Mouse (Mus musculus): Measurements from ENCODE around the gene Myh7b. TPM values are rescaled to one million over a fixed set of nuclear protein-coding genes. Genes with fewer than 3 reads are reported as not detected.
"Not testable (repeated sequence)": the region's sequence is repeated elsewhere in the genome, so short reads cannot be mapped to it uniquely, and the experiment has no call there.

The Myh7b gene
- total RNA-seq, 2 experiments from 2014 or later = 0.88 to 5.0 TPM

DNA sequence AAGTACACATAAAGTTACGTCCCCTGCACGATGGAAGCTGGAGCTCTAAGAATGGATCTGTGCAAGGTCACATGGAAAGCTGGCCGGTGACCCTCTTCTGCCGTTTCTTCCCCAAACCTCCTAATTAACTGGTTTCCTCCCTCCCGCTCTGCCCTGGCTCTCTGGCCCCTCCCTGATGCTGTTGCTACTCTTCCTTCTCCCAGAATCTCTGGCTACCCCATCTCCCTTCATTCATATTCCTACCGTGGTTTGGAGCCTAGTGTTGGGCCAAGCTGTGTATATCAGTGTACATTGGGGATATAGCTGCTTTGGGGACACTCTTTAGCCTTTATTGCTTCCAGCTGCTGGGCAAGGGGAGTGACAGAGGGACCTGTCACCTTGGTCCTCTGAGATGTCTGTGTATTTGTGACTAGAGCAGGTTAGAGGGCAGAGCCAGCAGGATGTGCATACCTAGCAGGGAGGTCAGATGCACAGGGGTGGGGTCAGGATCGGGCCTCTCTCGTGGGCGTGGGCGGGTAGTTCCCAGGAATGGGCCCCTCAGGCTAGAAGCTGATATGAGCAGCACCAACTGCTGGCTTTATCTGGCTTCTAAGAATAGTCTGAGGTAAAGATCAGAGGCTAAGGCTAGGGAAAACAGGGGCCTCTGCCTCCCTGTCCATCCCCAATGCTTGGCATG, 6.3 kb upstream of the Myh7b start:
- DNase-seq = no peak

- DNase-seq = not testable (repeated sequence)
These were observed 5.8 kb upstream of the Myh7b start for GRCm38 (mm10) chr2:155605236-155605589.

- no peak for DNase-seq
These were observed 4.7 kb upstream of the Myh7b start for GRCm38 (mm10) chr2:155606360-155606759.

- DNase-seq = no peak
These were observed 980 bp downstream of the Myh7b start for GRCm38 (mm10) chr2:155611834-155612550.

DNA sequence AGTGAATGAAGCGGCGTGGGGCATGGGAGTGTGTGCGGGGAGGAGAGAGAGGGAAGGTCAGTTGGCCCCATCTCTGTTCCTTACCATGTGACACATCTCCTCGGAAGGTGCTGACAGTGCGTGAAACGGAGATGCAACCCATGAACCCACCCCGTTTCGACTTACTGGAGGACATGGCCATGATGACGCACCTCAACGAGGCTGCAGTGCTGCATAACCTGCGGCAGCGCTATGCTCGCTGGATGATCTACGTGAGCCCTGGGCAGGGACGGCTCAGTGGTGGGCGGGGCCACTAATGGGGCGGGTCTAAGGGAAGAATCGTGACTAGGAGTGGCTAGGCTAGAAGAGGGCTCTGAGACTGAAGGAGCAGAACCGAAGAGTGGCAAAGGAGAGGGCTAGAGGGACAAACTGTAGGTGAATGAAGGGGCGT, 2.3 kb downstream of the Myh7b start:
- DNase-seq = peak; percentile 40

DNA sequence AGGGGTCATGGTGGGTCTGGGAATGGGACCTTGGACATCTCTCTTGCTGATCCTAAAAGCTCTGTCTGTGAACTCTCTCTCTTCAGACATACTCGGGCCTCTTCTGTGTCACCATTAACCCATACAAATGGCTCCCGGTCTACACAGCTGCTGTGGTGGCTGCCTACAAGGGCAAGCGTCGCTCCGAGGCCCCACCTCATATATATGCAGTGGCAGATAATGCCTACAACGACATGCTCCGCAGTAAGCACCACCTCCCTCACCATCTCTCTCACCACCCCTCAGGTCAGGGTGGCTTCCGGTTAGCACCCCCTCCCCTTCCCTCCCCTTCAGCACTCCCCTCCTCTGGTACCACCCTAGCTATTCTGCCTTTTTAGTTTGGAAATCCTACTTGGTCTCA, 2.9 kb downstream of the Myh7b start:
- no peak for DNase-seq

DNA sequence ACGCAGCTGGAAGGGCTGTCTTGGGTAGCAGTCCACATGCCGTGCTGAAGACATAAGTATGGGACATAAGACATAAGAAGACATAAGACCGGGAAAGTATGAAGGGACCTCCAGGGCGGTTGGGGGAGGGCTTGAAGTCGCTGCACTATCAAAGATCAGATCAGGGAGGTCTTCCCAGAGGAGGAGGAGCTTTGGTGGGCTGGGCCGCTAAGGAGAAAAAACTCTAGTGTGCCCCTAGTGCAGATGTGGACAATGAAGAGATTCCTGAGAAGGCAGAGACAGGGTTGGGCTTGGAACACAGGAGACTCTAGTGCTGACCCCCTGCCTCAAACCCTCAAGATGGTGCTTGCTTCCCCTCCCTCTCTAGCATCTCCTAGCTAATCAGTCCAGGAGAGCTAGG, 6.0 kb downstream of the Myh7b start:
- DNase-seq = no peak

DNA sequence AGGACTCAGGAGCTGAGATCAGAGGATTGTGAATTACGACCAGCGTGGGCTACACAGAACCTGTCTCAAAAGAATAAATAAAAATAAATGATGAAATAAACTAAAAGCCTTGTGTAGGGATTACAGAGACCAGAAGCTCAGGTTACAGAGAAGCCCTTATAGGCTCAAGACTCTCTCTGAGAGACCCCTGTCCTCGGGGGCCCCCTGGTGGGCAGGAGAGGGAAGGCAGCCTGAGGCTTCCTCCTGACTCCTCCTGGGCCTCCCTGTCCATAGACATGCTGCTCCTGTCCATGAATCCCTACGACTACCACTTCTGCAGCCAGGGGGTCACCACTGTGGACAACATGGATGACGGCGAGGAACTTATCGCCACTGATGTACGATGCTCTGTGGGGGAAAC, 8.8 kb downstream of the Myh7b start:
- DNase-seq = peak; percentile 70

DNA sequence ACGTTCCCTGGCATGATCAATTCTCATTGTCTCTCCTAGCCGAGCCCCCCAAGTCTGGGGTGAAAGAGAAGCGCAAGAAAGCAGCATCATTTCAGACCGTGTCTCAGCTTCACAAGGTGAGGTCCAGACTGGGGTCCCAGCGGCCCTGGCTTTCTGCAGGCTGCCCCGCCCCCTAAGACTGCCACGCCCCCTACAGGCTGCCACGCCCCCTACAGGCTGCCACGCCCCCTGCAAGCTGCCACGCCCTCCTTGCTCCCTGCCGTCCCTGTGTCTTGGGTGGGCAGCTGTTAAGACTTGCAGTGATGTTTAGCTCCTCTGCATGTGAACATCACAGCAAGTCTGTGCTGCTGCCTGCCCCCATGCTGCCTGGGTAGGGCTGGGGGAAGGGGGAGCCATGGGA, 11.6 kb downstream of the Myh7b start:
- DNase-seq = no peak

GRCm38 (mm10) chr2:155623996-155624395, 13.0 kb downstream of the Myh7b start:
- no peak for DNase-seq

- DNase-seq = no peak
These were observed 13.7 kb downstream of the Myh7b start for GRCm38 (mm10) chr2:155624730-155625129.

- no peak for DNase-seq
These were observed 15.3 kb downstream of the Myh7b start for GRCm38 (mm10) chr2:155626277-155626676.

DNA sequence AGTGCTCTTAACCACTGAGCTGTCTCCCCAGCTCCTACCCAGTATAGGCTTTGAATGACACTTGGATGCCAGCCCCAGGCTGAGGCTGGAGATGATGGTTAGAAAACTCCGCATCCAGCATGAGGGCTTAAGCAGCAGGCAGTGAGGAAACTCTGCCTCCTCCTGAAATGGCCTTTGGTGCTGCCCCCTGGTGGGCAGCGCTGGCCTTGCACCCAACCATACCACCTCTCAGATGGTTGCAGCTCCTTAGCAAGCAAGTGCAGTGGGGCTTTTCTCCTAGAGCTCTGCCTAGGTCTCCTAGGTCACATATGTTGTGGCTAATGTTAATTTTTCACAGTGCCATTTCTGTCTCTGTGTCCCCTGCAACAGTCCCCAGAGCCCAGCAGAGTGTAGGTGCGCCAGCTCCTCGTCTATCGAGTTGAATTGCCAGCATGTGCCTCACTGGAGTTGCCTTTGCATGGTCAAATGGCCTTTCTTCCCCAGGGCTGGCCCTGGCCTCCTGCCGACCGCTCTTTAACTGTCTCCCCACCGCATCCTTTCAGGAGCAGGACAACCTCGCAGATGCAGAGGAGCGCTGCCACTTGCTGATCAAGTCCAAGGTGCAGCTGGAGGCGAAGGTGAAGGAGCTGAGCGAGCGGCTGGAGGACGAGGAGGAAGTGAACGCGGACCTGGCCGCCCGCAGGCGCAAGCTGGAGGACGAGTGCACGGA, 16.2 kb downstream of the Myh7b start:
- peak; percentile 61 for DNase-seq

GRCm38 (mm10) chr2:155628112-155628511, 17.1 kb downstream of the Myh7b start:
- no peak for DNase-seq

- no peak for DNase-seq
These were observed 17.5 kb downstream of the Myh7b start for GRCm38 (mm10) chr2:155628519-155628918.

- DNase-seq = no peak
These were observed 18.2 kb downstream of the Myh7b start for GRCm38 (mm10) chr2:155629231-155629661.

DNA sequence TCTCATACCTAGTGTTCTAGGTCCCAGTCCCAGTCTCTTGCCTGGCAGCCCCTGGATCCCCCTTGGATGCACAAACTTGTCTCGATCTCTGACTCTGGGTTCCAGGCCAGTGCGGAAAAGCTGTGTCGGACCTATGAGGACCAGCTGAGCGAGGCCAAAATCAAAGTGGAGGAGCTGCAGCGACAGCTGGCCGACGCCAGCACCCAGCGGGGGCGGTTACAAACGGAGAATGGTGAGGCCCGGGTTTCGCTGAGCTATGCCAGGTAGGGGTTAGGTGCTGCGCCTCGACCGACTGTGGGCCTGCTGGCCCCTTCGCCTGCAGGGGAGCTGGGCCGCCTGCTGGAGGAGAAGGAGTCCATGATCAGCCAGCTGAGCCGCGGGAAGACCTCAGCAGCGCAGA, 19.1 kb downstream of the Myh7b start:
- DNase-seq = no peak

GRCm38 (mm10) chr2:155630590-155631416, 19.8 kb downstream of the Myh7b start:
- DNase-seq = no peak

- DNase-seq = no peak
These were observed 21.3 kb downstream of the Myh7b start for GRCm38 (mm10) chr2:155632138-155632936.

GRCm38 (mm10) chr2:155633121-155633520, 22.1 kb downstream of the Myh7b start:
- DNase-seq = no peak

GRCm38 (mm10) chr2:155633731-155634130, 22.7 kb downstream of the Myh7b start:
- DNase-seq = no peak

Data from gastrocnemius, postnatal 25 days (tissue).